Mouse (Mus musculus) G1E-ER4 (cell line): ENCODE measurements around the gene Gm45208. TPM values are rescaled to one million over a fixed set of nuclear protein-coding genes. Genes with fewer than 3 reads are reported as not detected.

Experiments
- GATA1 ChIP-seq: IDR thresholded peaks from one replicate; pipeline ENCODE4 v1.8.0; 2012; ENCODE audit warnings: low read length, inconsistent platforms
- polyA plus RNA-seq: library from polyadenylated mRNA; stranded (reverse); fragments of >175 nt; gene quantifications from 2 replicates; pipeline ENCODE4 v1.2.3, GENCODE M21; 2012

The Gm45208 gene
- polyA plus RNA-seq, 1 experiment = 1.5 TPM

DNA sequence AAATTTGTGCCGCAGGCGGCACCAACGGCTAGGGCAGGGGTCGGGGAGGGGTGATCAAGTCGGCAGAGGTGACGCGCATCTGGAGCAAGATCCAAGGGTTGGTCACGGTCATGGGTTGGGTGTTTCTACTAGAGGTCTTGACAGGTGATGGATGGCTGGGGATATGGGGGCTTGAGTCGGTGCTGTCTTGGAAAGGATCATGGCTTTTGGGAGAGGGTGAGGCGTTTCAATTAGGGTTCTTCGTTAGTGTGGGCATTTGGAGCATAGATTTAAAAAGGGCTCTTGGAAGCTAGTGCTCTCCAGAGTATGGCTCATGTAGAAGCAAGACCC, 202 bp downstream of the Gm45208 start:
- no peak for TF ChIP-seq GATA1

DNA sequence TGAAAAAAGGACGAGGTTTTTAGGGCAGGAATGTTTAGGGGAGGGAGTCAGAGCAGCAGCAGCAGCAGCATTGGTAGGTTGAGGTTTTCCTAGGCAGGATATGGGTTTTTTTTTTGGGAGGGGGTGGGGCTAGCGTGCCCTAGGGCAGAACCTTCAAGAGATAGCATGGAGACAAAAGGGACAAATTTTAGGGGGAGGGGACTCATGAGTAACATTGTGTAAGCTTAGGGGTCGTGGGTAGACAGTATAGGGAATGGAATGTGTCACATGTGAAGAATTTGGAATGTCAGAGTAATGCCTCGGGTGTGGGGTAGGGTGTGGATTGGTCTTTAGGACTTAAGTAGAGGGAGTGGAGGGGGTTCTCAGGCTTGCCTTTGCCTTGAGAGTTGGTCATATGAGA, 646 bp downstream of the Gm45208 start:
- TF ChIP-seq GATA1 = no peak

- TF ChIP-seq GATA1 = no peak
These were observed 2.1 kb downstream of the Gm45208 start for GRCm38 (mm10) chrX:7724135-7724534.

DNA sequence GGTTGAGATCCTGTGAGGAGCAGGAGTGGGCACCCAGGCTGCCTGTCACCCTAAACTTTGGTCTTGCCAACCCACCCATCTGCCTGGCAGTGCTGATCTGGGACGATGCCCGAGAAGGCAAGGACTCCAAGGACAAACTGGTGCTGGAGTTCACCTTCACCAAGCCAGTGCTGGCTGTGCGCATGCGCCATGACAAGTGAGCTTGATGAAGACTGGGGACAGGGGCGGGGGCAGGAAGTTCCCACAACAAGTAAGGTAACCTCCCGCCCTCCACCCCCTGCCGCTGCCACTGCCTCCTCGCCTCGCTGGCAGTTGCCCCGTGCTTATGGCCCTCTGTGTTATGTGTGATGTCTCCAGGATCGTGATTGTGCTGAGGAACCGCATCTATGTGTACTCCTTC, 3.8 kb downstream of the Gm45208 start:
- TF ChIP-seq GATA1 = no peak

GRCm38 (mm10) chrX:7727176-7727575, 5.1 kb downstream of the Gm45208 start:
- TF ChIP-seq GATA1 = no peak

DNA sequence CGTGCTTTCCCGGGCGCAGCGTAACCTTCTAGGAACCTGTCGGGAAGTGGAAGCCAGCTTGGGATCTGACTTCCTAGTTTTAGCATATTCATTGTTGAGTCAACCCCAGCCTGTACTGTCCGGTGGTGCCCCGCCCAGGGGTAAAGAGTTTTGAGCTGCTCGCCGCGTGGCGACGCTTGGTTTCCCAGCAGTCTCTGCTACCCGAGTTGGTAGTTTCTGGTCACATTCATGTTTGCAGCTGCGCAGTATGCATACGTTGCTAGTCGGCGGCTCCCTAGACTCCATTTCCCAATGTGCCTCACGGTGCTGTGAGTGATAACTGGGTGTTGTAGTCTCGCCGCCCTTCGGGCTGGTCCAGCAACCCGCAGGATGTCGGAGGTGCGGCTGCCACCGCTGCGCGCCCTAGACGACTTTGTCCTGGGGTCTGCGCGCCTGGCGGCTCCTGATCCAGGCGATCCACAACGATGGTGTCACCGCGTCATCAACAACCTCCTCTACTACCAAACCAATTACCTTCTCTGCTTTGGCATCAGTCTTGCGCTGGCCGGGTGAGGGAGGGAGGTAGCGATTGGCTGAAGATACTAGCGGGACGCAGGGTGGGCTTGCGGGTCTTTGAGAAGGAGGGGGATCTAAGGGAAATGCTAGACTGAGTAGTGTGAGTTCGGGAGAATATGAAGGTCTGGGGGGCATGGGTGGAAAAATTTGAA, 6.3 kb downstream of the Gm45208 start, which contains the start of gene Praf2:
TSS of gene Praf2 (plus strand) at position 225 of the 707 bp plus-strand sequence.
- TF ChIP-seq GATA1 = no peak

- no peak for TF ChIP-seq GATA1
These were observed 6.8 kb downstream of the Gm45208 start for GRCm38 (mm10) chrX:7728922-7729265.

DNA sequence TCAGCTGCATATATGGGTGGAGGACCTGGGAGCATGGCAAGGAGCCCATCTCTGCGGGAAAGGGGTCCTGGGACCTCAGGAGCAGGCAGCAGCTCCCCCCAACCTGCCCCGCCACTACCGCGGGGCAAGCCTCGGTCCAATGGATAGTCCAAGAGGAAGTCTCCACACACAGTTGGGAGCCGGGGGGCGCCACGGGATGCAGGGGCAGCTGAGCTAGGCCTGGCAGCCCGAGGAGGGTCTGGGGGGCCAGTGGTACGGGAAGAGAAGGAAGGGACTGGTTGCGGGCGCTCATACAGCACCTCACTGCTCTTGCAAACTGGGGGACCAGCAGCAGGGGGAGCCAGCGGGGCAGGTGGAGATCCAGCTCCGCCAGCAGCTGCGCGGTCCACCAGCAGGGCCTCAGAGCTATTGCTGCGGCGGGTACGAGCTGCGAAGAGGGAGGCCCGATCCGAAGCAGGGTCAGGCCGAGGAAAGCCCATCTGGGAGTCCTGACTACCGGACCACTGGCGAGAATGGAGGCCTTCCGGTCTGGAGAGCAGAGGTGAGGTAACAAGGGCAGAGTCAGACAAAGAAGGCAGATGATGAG, 11.6 kb downstream of the Gm45208 start:
- no peak for TF ChIP-seq GATA1

DNA sequence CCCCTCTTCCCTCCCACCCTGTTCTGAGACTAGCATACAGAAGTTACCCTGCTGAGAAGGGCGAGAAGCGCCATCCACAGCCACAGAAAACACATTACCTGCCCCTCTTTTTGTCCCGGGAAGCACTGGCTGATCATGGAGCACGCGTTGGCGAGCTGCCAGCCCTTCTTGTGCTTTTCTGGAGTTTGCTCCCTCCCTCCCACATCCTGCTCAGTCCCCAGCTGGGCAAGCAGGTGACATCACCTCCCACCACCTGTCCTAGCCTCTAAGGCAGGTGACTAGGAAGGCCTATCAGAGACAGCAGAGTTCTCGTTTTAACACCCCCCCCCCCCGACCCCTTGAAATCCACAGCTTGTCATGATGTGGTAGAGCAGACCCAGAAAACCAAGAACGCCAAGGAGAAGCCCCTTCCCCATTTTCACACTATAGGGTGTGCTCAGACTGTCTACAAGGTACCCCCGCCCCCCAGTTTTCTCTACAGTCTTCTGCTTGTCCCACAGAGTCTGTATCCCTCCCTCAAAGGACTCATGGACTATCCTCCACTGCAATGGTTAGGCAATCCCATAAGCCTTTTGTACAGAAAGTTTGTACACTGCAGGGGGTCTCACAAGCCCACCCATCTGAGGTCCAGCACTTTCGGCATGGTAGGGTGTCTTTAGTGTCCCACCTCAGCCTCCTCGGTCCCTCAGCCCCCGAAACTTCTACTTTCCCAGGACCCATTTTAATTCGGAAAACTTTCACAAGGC, 17.5 kb downstream of the Gm45208 start:
- no peak for TF ChIP-seq GATA1

DNA sequence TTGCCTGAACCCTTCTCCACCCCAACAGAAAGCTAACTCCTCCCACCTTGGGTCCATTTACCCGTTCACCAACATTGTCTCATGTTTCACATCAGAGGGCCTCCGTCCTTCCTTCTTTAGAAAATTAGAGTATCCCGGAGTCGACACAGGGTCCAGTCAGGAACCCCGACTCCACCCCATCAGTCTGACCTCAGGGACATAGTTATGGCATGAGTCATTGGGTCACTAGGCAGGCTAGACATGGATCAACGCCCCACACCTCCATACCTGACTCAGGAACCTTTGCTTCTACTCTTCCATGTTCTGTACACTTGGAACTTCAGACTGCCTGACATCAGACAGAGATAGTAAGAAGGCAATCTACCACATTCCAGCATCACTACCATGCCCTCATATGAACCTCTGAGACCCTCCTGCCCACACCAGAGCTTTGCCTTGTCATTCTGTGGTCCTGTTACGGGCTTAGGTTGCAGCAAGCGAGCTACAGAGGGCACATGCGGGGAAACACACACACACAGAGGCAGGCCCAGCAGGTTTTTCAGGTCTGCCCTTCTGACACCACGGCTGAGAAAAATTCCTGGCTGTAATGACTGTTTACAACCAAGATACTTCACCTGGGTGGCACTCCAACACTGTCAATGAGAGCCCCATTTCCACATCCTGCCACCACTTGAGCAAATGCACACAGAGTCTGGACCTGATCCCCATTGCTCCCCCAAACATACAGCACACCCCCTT, 18.2 kb downstream of the Gm45208 start:
- TF ChIP-seq GATA1 = no peak

GRCm38 (mm10) chrX:7741103-7741502, 19.1 kb downstream of the Gm45208 start:
- TF ChIP-seq GATA1 = no peak

- TF ChIP-seq GATA1 = no peak
These were observed 21.4 kb downstream of the Gm45208 start for GRCm38 (mm10) chrX:7743470-7743869.

DNA sequence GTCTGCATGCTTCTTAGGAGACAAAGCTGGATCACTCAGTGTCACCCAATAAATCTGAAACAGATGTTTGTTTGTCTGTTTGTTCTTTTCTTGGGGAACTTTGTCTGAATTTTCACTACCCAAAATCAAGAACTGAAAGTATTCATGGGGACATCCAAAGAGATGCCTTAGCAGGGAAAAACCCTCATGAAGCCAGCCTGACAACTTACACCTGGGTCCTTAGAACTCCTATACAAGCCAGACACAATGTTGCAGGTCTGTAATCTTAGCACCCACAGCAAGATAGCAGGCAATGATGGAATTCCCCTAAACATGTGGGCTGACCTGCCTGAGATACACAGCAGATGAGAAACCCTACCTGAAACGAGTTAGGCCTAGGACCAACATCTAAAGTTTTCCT, 22.9 kb downstream of the Gm45208 start:
- no peak for TF ChIP-seq GATA1

GRCm38 (mm10) chrX:7745429-7745828, 23.4 kb downstream of the Gm45208 start:
- TF ChIP-seq GATA1 = no peak

DNA sequence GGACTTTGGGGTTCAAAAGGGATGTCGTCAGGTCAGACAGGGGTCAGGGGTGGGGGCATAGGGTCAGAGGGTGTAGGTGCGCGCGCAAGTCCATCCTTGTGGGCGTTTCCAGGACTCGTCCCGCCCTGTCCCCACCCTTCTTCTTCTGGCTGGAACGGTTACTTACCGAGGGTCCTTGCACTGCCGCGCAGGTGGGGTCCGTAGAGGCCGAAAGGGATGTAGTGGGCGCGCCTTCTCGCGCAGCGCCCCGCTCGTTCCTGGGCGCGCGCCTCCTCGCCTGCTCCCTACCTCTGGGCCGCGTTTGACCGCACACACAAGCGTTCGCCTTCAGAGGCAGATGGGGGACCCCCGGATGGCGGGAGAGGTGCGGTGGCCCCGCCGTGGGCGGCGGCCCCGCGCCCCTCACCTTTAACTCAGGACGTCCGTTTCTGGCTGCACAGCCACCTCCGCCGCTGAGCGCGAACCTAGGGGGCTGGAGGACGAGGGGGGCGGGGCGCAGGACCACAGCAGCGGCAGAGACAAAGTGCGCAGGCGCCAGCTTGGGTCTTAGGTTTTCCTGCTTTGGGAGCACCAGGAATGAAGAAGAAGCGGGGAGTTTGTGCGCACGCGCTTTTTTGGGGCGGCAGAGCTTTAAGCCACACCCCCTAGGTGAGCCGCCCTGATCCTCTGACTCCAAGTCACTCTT, 28.5 kb downstream of the Gm45208 start, which contains the start of gene Ccdc120:
TSS of gene Ccdc120 (minus strand) at position 474 of the 685 bp plus-strand sequence.
- no peak for TF ChIP-seq GATA1

DNA sequence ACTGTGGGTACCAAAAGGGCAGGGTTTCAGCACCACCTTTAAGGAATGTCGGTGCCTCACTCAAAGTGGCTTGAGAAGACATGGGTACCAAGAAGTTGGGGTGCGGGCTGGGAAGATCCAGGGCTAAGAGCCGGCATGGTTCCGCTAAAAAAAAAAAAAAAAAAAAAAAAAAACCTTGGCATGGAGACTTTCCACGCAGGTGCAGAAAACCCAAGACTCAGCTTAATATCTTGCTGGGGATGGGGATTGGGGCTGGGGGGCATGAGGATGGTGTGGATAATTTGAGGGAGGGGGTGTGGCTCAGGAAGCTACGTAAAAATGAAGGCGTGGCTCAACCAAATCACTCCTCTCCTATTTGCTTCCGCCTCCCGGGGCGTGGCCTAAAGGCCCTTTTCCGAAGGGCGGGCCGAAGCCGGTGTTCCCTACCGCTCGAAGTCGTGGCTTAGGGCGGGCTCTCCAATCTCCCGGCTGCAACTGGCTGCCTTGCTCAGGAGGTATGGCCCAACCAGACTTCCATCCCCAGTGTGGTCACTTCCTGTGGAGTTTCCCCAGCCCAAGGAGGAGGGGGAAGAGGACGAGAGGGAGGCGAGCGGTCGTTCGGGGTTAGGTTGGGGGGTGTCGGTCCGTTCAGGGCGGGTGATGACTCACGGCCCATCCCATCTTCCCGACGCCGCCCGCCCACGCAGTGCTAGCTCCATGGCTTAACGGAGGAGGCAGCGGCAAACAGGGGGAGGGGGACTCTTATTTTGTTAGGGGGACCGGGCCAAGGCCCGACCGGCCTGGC, 40.3 kb downstream of the Gm45208 start, which contains the start of gene Tfe3:
TSS of gene Tfe3 (plus strand) at position 424 of the 784 bp plus-strand sequence.
- TF ChIP-seq GATA1 = no peak
